ENCODE assay signal across 22 mouse cellular contexts in the genomic region with DNA sequence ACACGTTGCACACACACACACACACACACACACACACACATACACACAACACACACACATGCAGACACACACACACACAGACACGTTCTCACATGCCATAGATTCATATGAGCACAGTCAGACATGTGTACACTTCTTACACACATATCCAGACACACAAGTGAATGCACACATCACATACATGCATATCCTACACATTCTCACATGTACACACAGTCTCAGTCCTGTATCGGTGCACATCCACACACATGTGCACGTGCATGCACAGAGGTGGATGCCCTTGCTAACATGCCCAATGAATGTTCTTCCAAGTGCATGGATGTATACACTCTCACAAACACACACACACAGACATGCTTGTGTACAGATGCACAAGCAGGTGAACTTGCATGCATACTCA. TPM values are rescaled to one million over a fixed set of nuclear protein-coding genes. Genes with fewer than 3 reads are reported as not detected.
A peak's percentile ranks its signal among the peaks of the same experiment; 100 is the strongest.
DNase-seq lines count a peak whose midpoint lies in the region; ATAC-seq and TF ChIP-seq lines count a peak whose summit lies in the region.
"Had no signal": no experiment of that assay in that cellular context is flagged by ENCODE, and none has a peak within 500 bp of the region (broad histone marks: within the 10 kb centered on the region; RNA-seq: fewer than 3 reads in every experiment).

No protein-coding gene starts in this region.

- H3K36me3 ChIP-seq in megakaryocyte, embryonic 14.5 days (replicated peaks; ENCODE audit: low read length) = no peaks in the 10 kb centered on the region
- no peaks in the 10 kb centered on the region for H3K36me3 ChIP-seq in midbrain, embryonic 11.5 days (ENCODE audit: control insufficient read depth, insufficient read depth, low read length)
- H3K36me3 ChIP-seq in midbrain, embryonic 14.5 days (ENCODE audit: control insufficient read depth, insufficient read depth, low read length) = no peaks in the 10 kb centered on the region
- H3K36me3 ChIP-seq in MEL (ENCODE audit: control insufficient read depth in 1 of 2, insufficient read depth in 2 of 2, low read length in 2 of 2) (no peaks in the 10 kb centered on the region), myocyte (ENCODE audit: control insufficient read depth, insufficient read depth) (no peaks in the 10 kb centered on the region)
- no peaks in the 10 kb centered on the region for H3K36me3 ChIP-seq in forebrain, embryonic 16.5 days (ENCODE audit: control insufficient read depth, insufficient read depth)
- no peaks in the 10 kb centered on the region for H3K36me3 ChIP-seq in hindbrain, postnatal 0 days (ENCODE audit: insufficient read depth, low read length)
- H3K36me3 ChIP-seq: G1E had no signal

- H3K4me1 ChIP-seq in megakaryocyte, embryonic 14.5 days = peaks cover 11% of the 10 kb centered on the region
- no peaks in the 10 kb centered on the region for H3K4me1 ChIP-seq in midbrain, embryonic 11.5 days (ENCODE audit: control insufficient read depth, insufficient read depth, low read length)
- H3K4me1 ChIP-seq in midbrain, embryonic 14.5 days (ENCODE audit: control insufficient read depth, insufficient read depth, low read length) = no peaks in the 10 kb centered on the region
- no peaks in the 10 kb centered on the region for H3K4me1 ChIP-seq in MEL (ENCODE audit: control insufficient read depth in 1 of 2, insufficient read depth in 2 of 2, low read length in 2 of 2)
- H3K4me1 ChIP-seq in forebrain, embryonic 16.5 days (replicated peaks; ENCODE audit: control insufficient read depth, insufficient read depth, low read length) = no peaks in the 10 kb centered on the region
- H3K4me1 ChIP-seq in hindbrain, postnatal 0 days (ENCODE audit: insufficient read depth, low read length) = no peaks in the 10 kb centered on the region

- WGBS in midbrain, embryonic 11.5 days = 79% methylated on average over 4 of the region's 4 CpGs
- WGBS in midbrain, embryonic 14.5 days = 82% methylated on average over 4 of the region's 4 CpGs
- WGBS in forebrain, embryonic 16.5 days = 81% methylated on average over 4 of the region's 4 CpGs
- WGBS in hindbrain, postnatal 0 days = 86% methylated on average over 4 of the region's 4 CpGs

- no peaks in the 10 kb centered on the region for H3K9me3 ChIP-seq in megakaryocyte, embryonic 14.5 days
- H3K9me3 ChIP-seq in midbrain, embryonic 11.5 days (ENCODE audit: control insufficient read depth, low read length) = no peaks in the 10 kb centered on the region
- H3K9me3 ChIP-seq in midbrain, embryonic 14.5 days (ENCODE audit: control insufficient read depth, low read length) = no peaks in the 10 kb centered on the region
- no peaks in the 10 kb centered on the region for H3K9me3 ChIP-seq in MEL (replicated peaks; ENCODE audit: insufficient read depth, low read length)
- H3K9me3 ChIP-seq in forebrain, embryonic 16.5 days (ENCODE audit: control insufficient read depth, low read length) = no peaks in the 10 kb centered on the region
- H3K9me3 ChIP-seq in hindbrain, postnatal 0 days (ENCODE audit: low read length) = no peaks in the 10 kb centered on the region
- H3K9me3 ChIP-seq: G1E had no signal

- H3K79me2 ChIP-seq in MEL (ENCODE audit: control insufficient read depth, insufficient read depth, low read length, poor library complexity) (no peaks in the 10 kb centered on the region), myocyte (ENCODE audit: control insufficient read depth, insufficient read depth) (no peaks in the 10 kb centered on the region)

- no peak for TF ChIP-seq EP300 in MEL (IDR thresholded peaks at IDR 0.05; ENCODE audit: low read depth in 1 of 2, low read length in 2 of 2)

- no peak for ATAC-seq in megakaryocyte, adult 5-6 weeks (ENCODE audit: poor library complexity, severe bottlenecking)
- no peak for ATAC-seq in midbrain, embryonic 11.5 days (ENCODE audit: low FRiP score)
- no peak for ATAC-seq in midbrain, embryonic 14.5 days (ENCODE audit: low FRiP score, low TSS enrichment)
- ATAC-seq in forebrain, embryonic 16.5 days = no peak
- no peak for ATAC-seq in hindbrain, postnatal 0 days
- ATAC-seq: activated CD4-positive, CD25-positive, alpha-beta regulatory T cell, adult 4 months; CD4-positive, CD25-positive, alpha-beta regulatory T cell, adult 4 months; Patski had no signal

- no peak for TF ChIP-seq CTCF in MEL (IDR thresholded peaks at IDR 0.05 in 2 of 3, conservative IDR thresholded peaks at IDR 0.05 in 1 of 3; ENCODE audit: control insufficient read depth in 1 of 3, insufficient read depth in 1 of 3, low read depth in 2 of 3, low read length in 3 of 3, poor library complexity in 1 of 3, severe bottlenecking in 1 of 3)
- TF ChIP-seq CTCF in hindbrain, postnatal 0 days (IDR thresholded peaks at IDR 0.05; ENCODE audit: low read depth) = no peak

- peak; percentile 45 for DNase-seq in midbrain, embryonic 11.5 days (ENCODE audit: low spot score, missing footprints)
- DNase-seq in midbrain, embryonic 14.5 days = no peak
- no peak for DNase-seq in MEL (ENCODE audit: low read depth, low spot score)
- no peak for DNase-seq in hindbrain, postnatal 0 days (ENCODE audit: low spot score)
- DNase-seq: adrenal gland, adult 2 months; adrenal gland, adult 8-10 months; adrenal gland, postnatal 10 days; adrenal gland, postnatal 14 days; adrenal gland, postnatal 25 days; adrenal gland, postnatal 36 days; B cell, adult 2 months; cerebellum, adult 11 months; cerebellum, adult 11-12 months; cerebellum, adult 18-20 months had no signal

- H3K9ac ChIP-seq in midbrain, embryonic 11.5 days (ENCODE audit: low read length) = no peak overlapping the region
- H3K9ac ChIP-seq in midbrain, embryonic 14.5 days (replicated peaks; ENCODE audit: low read length) = no peak overlapping the region
- H3K9ac ChIP-seq in MEL (ENCODE audit: control insufficient read depth, low read depth, low read length, poor library complexity, severe bottlenecking) = no peak overlapping the region
- no peak overlapping the region for H3K9ac ChIP-seq in forebrain, embryonic 16.5 days (replicated peaks; ENCODE audit: low read depth, low read length)
- H3K9ac ChIP-seq in hindbrain, postnatal 0 days (replicated peaks; ENCODE audit: low read length) = no peak overlapping the region

- no peak overlapping the region for H3ac ChIP-seq in myocyte (ENCODE audit: control insufficient read depth, insufficient read length)

- TF ChIP-seq POLR2A in MEL (IDR thresholded peaks at IDR 0.05; ENCODE audit: control insufficient read depth in 1 of 2, insufficient read depth in 1 of 2, low read depth in 1 of 2, low read length in 2 of 2, poor library complexity in 1 of 2) (no peak), myocyte (IDR thresholded peaks at IDR 0.05; ENCODE audit: insufficient read length, low read depth) (peak; percentile 81)

- H3K27ac ChIP-seq in midbrain, embryonic 11.5 days (ENCODE audit: low read depth, low read length) = no peak overlapping the region
- H3K27ac ChIP-seq in midbrain, embryonic 14.5 days (replicated peaks; ENCODE audit: low read depth, low read length) = no peak overlapping the region
- H3K27ac ChIP-seq in MEL (ENCODE audit: control insufficient read depth, low read depth, low read length) = no peak overlapping the region
- no peak overlapping the region for H3K27ac ChIP-seq in forebrain, embryonic 16.5 days (ENCODE audit: low read length)
- H3K27ac ChIP-seq in hindbrain, postnatal 0 days = no peak overlapping the region

- no peak overlapping the region for H3K4me2 ChIP-seq in midbrain, embryonic 11.5 days
- H3K4me2 ChIP-seq in midbrain, embryonic 14.5 days (ENCODE audit: low read length) = no peak overlapping the region
- no peak overlapping the region for H3K4me2 ChIP-seq in myocyte (ENCODE audit: low read depth)
- H3K4me2 ChIP-seq in forebrain, embryonic 16.5 days (ENCODE audit: low read length) = no peak overlapping the region
- H3K4me2 ChIP-seq in hindbrain, postnatal 0 days (ENCODE audit: low read depth, low read length) = no peak overlapping the region

- peaks cover 42% of the 10 kb centered on the region for H3K27me3 ChIP-seq in megakaryocyte, embryonic 14.5 days (replicated peaks)
- no peaks in the 10 kb centered on the region for H3K27me3 ChIP-seq in midbrain, embryonic 11.5 days (ENCODE audit: control insufficient read depth, insufficient read depth, low read length)
- no peaks in the 10 kb centered on the region for H3K27me3 ChIP-seq in midbrain, embryonic 14.5 days (ENCODE audit: control insufficient read depth, insufficient read depth, low read length)
- H3K27me3 ChIP-seq in MEL (ENCODE audit: control insufficient read depth in 1 of 2, insufficient read depth in 2 of 2, low read length in 2 of 2) = peaks cover 3 to 4% of the 10 kb centered on the region in 2 experiments; a peak in 3 of 4 replicates
- no peaks in the 10 kb centered on the region for H3K27me3 ChIP-seq in myocyte (ENCODE audit: control insufficient read depth, insufficient read depth, insufficient read length)
- H3K27me3 ChIP-seq in forebrain, embryonic 16.5 days (replicated peaks; ENCODE audit: control insufficient read depth, insufficient read depth, low read length) = no peaks in the 10 kb centered on the region
- no peaks in the 10 kb centered on the region for H3K27me3 ChIP-seq in hindbrain, postnatal 0 days (ENCODE audit: insufficient read depth, low read length)
- H3K27me3 ChIP-seq: Patski had no signal

- H3K4me3 ChIP-seq in megakaryocyte, embryonic 14.5 days (replicated peaks) = peak overlapping the region; percentile 44
- H3K4me3 ChIP-seq in midbrain, embryonic 11.5 days (ENCODE audit: low read depth, low read length) = no peak overlapping the region
- no peak overlapping the region for H3K4me3 ChIP-seq in midbrain, embryonic 14.5 days (replicated peaks; ENCODE audit: low read depth, low read length)
- H3K4me3 ChIP-seq in MEL (ENCODE audit: control insufficient read depth in 1 of 2, insufficient read depth in 1 of 2, low read depth in 2 of 2, low read length in 2 of 2) (no peak overlapping the region), myocyte (no peak overlapping the region)
- H3K4me3 ChIP-seq in forebrain, embryonic 16.5 days (replicated peaks; ENCODE audit: low read length) = no peak overlapping the region
- H3K4me3 ChIP-seq in hindbrain, postnatal 0 days (ENCODE audit: low read length) = no peak overlapping the region

- TF ChIP-seq RAD21 in MEL (IDR thresholded peaks at IDR 0.05; ENCODE audit: low read depth, low read length) = no peak

RNA-seq across cellular contexts. Expression of gene Slco4a1, which starts 53.6 kb away (rescaled TPM):
- 10.4 and 49.9 TPM in 2 replicates for polyA plus RNA-seq in megakaryocyte, embryonic 14.5 days (2012; ENCODE audit: insufficient read depth, low replicate concordance)
- 2.6 and 2.7 TPM in 2 replicates for total RNA-seq in megakaryocyte, adult 5-6 weeks (2015)
- total RNA-seq in megakaryocyte, adult 5-6 weeks (2017) = 2.5 and 2.7 TPM in 2 replicates
- polyA plus RNA-seq in midbrain, embryonic 11.5 days (2014; fragmentation: Nextera tagmentation; extraction: Ambion mirVana) = 4.9 and 5.5 TPM in 2 replicates
- polyA plus RNA-seq in midbrain, embryonic 14.5 days (2014; fragmentation: Nextera tagmentation; extraction: Ambion mirVana) = 1.0 and 1.1 TPM in 2 replicates
- not detected in 2 replicates for total RNA-seq in MEL (2012; rRNA removed)
- polyA plus RNA-seq in MEL (2012; ENCODE audit: insufficient read depth in 1 of 2, insufficient read length in 2 of 2, low read depth in 1 of 2, low replicate concordance in 2 of 2, missing spikeins in 1 of 2) = not detected
- polyA plus RNA-seq in myocyte (2012; fragmentation: generic; extraction: Trizol) = 0.18 TPM
- 1.3 and 1.5 TPM in 2 replicates for polyA plus RNA-seq in forebrain, embryonic 16.5 days (2015; fragmentation: Nextera tagmentation; extraction: Ambion mirVana)
- 4.0 and 5.4 TPM in 2 replicates for total RNA-seq in hindbrain, postnatal 0 days (2014; rRNA removed)
- polyA plus RNA-seq in hindbrain, postnatal 0 days (2015; fragmentation: Nextera tagmentation; extraction: Ambion mirVana) = 2.0 and 2.9 TPM in 2 replicates
- polyA plus RNA-seq: G1E had no signal
